Mouse (Mus musculus) urinary bladder, postnatal 36 days (tissue): ENCODE measurements around the gene Poglut1.
"Not testable (repeated sequence)": the region's sequence is repeated elsewhere in the genome, so short reads cannot be mapped to it uniquely, and the experiment has no call there.

ENCODE experiments used
- DNase-seq, 2 experiments: peaks; one replicate each; pipeline ENCODE4 v3.0.0; 2022; ENCODE audit warnings: low spot score in 2 of 2, mixed read lengths in 1 of 2

Poglut1 gene

DNA sequence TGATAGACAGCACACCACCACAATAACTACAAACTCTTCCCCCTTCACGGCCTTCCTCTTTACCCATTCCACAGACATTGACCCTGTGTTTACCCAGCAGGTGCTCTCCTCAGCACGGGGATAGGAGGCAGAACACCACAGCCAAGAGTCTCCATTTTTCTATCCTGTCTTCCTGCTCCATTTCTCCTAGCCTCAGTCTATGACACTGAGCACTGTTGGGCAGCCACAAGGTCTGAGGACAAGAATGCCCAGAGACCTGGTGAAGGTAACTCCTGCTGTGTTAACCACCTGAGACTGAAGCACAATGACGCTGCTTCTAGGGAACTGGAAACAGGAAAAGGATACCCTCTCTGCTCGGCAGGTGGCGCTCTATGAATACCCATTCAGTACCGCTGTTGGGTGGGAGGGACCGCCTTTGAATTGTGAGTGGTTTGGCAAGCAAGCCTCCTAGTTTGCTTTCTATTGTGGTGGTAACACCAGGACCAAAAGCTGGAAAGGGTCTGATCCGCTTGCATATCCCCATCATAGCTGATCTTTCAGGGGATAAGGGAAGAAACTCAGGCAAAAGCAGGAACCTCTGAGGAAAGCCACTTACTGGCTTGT is 13.4 kb downstream of the Poglut1 start:
- peak; percentile 64 to 67 for DNase-seq

DNA sequence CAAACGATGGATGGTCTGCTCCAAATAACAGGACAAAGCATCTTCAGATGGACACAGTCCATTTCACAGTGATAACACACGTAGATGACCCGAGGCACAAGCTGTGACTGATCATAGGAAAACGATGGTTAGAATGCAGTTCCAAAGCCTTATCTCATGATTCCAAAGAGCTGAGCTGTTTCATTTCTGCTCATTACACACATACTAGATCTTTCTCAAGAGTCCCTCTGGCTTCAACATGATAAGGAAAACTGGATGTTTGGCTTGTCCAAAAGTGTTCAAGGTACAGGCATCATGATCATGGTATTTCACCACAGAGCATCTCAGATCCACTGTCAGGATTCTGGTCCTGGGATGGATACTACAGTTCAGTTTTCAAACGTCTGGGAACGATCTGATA is 23.8 kb downstream of the Poglut1 start:
- no peak for DNase-seq

DNA sequence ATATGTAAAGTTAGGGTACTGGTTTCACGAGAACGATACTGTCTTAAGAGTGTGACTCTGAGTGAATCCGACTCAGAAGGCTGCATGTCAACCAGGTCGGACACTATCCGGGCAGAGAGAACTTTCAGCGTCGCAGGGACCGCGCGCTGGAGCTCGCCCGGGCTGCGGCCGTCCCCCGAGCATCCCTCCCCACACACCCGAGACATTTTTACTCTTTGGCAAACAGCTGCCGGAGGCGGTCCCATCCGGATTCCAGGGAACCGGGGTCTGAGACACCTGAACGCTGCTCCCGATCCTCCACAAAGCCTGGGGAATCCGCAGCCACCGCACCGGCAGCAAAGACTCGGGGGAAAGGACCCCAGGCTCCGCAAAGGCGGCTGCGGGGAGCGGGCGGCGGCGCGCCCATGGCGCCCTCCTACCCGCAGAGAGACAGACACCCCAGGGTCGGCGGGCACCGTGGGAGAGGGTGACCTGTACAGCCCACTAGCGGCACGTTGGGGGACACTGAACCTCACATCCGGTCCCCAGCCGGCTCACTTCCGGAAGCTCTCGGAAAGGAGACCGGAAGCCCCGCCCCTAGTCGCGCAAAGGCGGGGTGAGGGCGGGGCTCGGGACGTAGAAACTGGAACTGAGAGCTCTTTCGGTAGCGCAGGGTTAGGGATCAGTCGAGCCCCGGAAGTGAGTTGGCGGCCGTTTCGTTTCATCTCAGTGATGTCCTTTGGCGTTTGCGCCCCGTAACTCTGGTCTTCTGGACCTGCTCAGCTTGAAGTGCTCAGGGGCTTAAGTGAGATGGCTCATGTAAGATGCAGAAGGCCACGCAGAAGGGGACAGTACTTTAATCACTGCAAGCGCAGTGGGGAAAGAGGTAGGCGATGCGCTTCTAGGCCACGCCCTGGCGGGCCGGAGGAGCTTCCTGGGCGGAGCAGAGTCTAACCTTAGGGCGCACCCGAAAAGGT is 27.7 kb downstream of the Poglut1 start, which contains the start of gene Timmdc1:
Timmdc1 (minus strand) TSS at position 535 of the 956 bp plus-strand sequence.
- DNase-seq: peak; percentile 93 to 94

- no peak for DNase-seq
These were observed 28.7 kb downstream of the Poglut1 start for GRCm38 (mm10) chr16:38521211-38521987.

DNA sequence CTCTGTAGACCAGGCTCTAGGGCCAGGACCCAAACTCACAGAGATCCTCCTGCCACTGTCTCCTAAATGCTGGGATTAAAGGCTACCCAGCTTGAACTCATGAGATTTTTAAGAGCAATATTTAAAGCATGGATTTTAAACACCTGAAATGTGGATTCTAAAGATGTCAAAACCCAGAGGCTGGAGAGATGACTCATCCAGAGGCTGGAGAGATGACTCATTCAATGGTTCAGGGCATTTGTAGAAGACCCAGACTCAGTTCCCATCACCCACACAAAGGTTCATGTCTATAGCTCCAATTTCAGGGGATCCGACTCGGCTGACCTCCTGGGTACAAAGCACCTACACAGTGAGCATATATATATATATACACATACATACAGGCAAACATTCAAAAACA is 30.9 kb downstream of the Poglut1 start:
- no peak for DNase-seq

DNA sequence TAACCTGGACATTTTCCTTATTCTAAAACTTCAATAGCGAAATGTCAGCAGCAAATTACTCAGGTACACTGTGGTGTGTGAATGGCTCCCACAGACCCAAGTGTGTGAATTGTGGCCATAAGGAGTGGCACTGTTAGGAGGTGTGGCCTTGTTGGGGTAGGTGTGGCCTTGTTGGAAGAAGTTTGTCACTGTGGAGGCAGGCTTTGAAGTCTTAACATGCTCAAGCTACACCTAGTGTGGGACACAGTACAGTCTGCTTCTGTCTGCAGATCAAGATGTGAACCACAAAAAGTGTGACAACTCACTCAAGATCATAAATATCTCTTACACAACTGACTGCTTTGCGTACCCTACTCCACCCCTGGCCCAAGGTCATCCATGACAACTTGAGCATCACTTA is 39.2 kb downstream of the Poglut1 start:
- DNase-seq: no peak

DNA sequence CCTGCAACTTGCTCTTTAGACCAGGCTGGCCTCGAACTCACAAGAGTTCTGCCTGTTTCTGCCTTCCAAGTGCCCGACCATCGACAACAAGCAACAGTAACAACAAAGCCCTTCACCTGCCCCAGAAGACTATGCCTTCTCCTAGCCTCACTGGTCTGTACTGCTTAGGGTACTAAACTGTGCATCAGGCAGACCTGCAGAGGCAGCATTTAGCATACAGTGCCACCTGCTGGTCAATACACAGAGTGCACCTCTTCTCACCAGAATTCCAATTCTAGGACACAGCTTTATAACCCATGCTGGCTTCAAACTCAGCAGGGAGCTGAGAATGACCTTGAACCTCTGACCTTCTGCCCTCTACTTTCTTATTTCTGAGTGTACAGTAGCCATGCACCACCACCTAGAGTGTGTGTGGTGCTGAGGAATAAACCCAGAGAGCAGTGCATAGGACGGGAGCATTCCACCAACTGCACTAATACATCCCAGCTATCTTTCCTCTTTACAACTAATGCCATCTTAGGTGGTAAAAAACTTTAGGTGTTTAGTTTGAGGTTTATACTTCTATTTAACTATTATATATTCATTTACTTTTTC is 43.9 kb downstream of the Poglut1 start:
- peak; percentile 43 to 55 for DNase-seq

GRCm38 (mm10) chr16:38503528-38503927 is 46.5 kb downstream of the Poglut1 start:
- no peak for DNase-seq

DNA sequence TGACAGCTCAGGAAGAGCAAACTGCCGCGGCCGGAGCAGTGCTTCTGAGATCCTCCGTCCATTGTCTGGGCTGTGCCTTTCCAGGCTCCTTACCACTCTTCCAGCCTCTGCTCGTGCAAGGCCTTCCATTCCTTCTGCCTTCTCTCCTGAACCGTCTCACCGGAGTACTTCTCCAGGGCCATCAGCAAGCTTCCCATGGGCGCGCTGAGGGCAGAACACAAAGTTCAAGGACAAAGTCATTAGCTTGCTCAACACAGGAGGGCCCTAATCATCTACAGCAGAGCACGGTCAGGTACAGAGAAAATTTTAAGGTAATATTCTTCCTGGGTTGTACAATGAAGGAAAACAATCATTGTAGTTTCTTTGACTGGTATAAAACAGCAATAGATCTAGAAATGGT is 47.6 kb downstream of the Poglut1 start:
- DNase-seq: no peak

GRCm38 (mm10) chr16:38496604-38497140 is 53.4 kb downstream of the Poglut1 start:
- no peak for DNase-seq

DNA sequence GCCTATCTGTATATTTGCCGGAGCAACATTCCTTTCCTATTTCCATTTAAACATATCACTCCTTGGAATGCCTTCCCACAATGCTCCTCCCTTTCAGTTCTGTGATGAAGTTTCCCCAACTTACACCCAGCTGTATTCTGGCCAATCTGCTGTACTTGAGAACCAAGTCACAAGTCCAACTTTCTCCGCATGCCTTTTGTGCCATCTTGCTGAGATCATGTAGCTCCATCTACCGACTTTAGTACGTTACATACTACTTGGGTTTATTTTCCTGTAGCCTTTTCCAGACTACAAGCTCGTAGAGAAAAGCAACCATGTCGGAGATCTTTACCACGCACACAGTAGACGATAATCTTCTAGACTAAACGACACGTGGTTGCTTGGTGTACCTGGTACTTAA is 56.2 kb downstream of the Poglut1 start:
- DNase-seq: no peak

DNA sequence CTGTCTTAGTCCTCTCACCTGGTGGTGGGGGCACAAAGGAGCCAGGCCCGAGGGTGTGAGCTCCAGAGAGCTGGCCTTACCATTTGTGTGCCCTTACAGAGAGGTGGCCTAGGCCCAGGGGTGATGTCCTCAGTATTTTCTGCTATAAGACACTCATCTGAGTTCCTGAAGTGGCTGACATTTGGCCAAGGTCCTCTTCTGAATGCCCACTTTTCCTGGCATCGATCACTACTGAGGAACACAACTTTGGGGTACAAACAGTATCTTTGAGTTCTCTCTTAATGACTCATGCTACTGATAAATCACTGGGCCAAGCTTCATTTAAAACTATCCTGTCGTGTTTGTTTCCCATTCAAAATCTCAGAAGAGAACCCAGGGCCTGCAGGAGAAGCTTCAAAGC is 57.5 kb downstream of the Poglut1 start:
- DNase-seq: no peak

DNA sequence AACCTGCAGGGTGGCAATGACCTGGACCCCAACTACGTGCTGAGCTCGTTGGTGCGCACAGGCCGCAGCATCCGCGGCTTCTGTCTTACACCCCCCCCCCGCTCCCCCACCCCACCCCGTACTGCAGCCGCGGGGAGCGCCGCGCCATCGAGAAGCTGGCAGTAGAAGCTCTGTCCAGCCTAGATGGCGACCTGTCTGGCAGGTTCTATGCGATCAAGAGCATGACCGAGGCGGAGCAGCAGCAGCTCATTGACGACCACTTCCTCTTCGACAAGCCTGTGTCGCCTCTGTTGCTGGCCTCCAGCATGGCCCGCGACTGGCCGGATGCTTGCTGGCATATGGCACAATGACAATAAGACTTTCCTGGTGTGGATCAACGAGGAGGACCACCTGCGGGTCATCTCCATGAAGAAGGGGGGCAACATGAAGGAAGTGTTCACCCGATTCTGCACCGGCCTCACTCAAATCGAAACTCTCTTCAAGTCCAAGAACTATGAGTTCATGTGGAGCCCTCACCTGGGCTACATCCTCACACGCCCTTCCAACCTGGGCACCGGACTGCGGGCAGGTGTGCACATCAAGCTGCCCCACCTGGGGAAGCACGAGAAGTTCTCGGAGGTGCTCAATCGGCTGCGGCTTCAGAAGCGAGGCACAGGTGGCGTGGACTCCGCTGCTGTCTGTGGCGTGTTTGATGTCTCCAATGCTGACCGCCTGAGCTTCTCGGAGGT is 66.3 kb downstream of the Poglut1 start:
- DNase-seq: peak in 1 of 2 experiments; percentile 16

GRCm38 (mm10) chr16:38482780-38483562 is 67.1 kb downstream of the Poglut1 start:
- peak in 1 of 2 experiments; percentile 25 for DNase-seq

- DNase-seq: no peak
These were observed 68.7 kb downstream of the Poglut1 start for GRCm38 (mm10) chr16:38481327-38481726.

DNA sequence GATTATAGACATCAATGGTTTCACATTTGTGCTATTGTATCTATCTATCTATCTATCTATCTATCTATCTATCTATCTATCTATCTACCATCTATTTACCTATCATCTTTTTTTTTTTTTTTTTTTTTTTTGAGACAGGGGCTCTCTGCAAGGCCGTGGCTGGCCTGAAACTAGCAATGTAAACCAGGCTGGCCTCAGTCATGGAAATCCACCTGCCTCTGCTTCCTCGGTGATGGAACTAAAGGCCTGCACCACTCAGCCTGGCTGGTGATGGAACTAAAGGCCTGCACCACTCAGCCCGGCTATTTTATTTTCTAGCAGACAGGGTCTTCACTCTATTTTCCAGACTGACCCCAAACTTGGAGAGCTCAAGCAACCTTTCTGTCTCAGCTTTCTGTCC is 71.8 kb downstream of the Poglut1 start:
- DNase-seq: no peak

DNA sequence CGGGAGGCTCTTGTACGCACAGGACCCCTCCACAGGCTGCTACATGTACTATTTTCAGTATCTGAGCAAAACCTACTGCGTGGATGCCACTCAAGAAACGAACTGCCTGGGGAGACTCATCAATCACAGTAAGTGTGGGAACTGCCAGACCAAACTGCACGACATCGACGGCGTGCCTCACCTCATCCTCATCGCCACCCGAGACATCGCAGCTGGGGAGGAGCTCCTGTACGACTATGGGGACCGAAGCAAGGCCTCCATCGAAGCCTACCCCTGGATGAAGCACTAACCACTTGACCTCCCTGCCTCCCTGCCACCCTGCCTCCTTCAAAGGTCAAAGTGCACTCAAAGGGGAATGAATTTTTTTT is 72.8 kb downstream of the Poglut1 start:
- not testable (repeated sequence) for DNase-seq

- peak in 1 of 2 experiments; percentile 7 for DNase-seq
These were observed 73.5 kb downstream of the Poglut1 start for GRCm38 (mm10) chr16:38476312-38477240.
